Mouse (Mus musculus) CH12.LX (cell line): Measurements from ENCODE around the gene Mpst. TPM values are rescaled to one million over a fixed set of nuclear protein-coding genes. Genes with fewer than 3 reads are reported as not detected.

Experiments
- DNase-seq: peaks from one replicate; pipeline ENCODE4 v3.0.0-alpha.2; 2013; ENCODE audit errors: extremely low read depth
- H3K27ac ChIP-seq: 2 replicates; pipeline ENCODE4 v1.5.1; 2012; ENCODE audit warnings: low read depth, mild to moderate bottlenecking, control low read depth, moderate library complexity; ENCODE audit not compliant: insufficient read depth
- H3K27me3 ChIP-seq: replicated peaks from 2 replicates; pipeline ENCODE3; 2012; ENCODE audit warnings: inconsistent platforms
- H3K36me3 ChIP-seq, 2 experiments: replicated peaks in 1 of 2; 2 replicates each; pipeline versions ENCODE3 to v1.6.1; 2012; ENCODE audit warnings: inconsistent platforms in 1 of 2, low read length in 1 of 2, mild to moderate bottlenecking in 1 of 2, mixed read lengths in 1 of 2, moderate library complexity in 1 of 2; ENCODE audit not compliant: control insufficient read depth in 1 of 2, insufficient read depth in 1 of 2
- H3K4me1 ChIP-seq, 2 experiments: 2 replicates each; pipeline ENCODE4 v1.6.1; 2012; ENCODE audit warnings: inconsistent platforms in 1 of 2, moderate library complexity in 1 of 2; ENCODE audit not compliant: insufficient read depth in 2 of 2, control insufficient read depth in 1 of 2
- H3K4me2 ChIP-seq: 2 replicates; pipeline ENCODE4 v1.6.1; 2012; ENCODE audit warnings: low read depth, mild to moderate bottlenecking, control low read depth; ENCODE audit not compliant: poor library complexity, insufficient read depth, severe bottlenecking
- H3K4me3 ChIP-seq, 3 experiments: fragments of 150-350 bp in 1 of 3; sonication (generic) in 1 of 3; replicated peaks in 1 of 3; 2 replicates each; pipeline versions ENCODE3 to v1.5.1; 2011 to 2012; ENCODE audit warnings: low read depth in 2 of 3, low read length in 2 of 3, mild to moderate bottlenecking in 2 of 3, moderate library complexity in 2 of 3, control low read depth in 1 of 3, improper control_type of control experiment in 1 of 3, inconsistent platforms in 1 of 3, mixed read lengths in 1 of 3; ENCODE audit not compliant: poor library complexity in 1 of 3
- H3K79me2 ChIP-seq: replicated peaks from 2 replicates; pipeline ENCODE4 v1.6.1; 2012; ENCODE audit warnings: mild to moderate bottlenecking, moderate library complexity; ENCODE audit not compliant: control insufficient read depth, poor library complexity, insufficient read depth, severe bottlenecking; ENCODE audit errors: extremely low read depth
- H3K9ac ChIP-seq: 2 replicates; pipeline ENCODE4 v1.6.1; 2012; ENCODE audit warnings: low read depth, mild to moderate bottlenecking, control low read depth, moderate library complexity; ENCODE audit not compliant: insufficient read depth
- H3K9me3 ChIP-seq: replicated peaks from 2 replicates; pipeline ENCODE3; 2012; ENCODE audit warnings: low read length, inconsistent platforms, mixed read lengths
- BHLHE40 ChIP-seq: IDR thresholded peaks from 2 replicates; pipeline ENCODE4 v1.6.1; 2011; ENCODE audit warnings: mild to moderate bottlenecking, low read depth, low read length, improper control_type of control experiment
- CTCF ChIP-seq, 2 experiments: IDR thresholded peaks in 1 of 2; conservative IDR thresholded peaks in 1 of 2; 2 replicates each; pipeline ENCODE4 v1.5.1; 2011 to 2012; ENCODE audit warnings: low read depth in 2 of 2, low read length in 2 of 2, improper control_type of control experiment in 1 of 2, inconsistent platforms in 1 of 2, mild to moderate bottlenecking in 1 of 2, moderate library complexity in 1 of 2
- ETS1 ChIP-seq: conservative IDR thresholded peaks from 2 replicates; pipeline ENCODE4 v1.6.1; 2012; ENCODE audit warnings: low read depth, mild to moderate bottlenecking, inconsistent platforms, low read length, improper control_type of control experiment, moderate library complexity
- GABPA ChIP-seq: IDR thresholded peaks from 2 replicates; pipeline ENCODE4 v1.6.1; 2012; ENCODE audit warnings: low read depth, low read length, improper control_type of control experiment, inconsistent platforms; ENCODE audit not compliant: insufficient replicate concordance
- HCFC1 ChIP-seq: IDR thresholded peaks from 2 replicates; pipeline ENCODE4 v1.6.1; 2012; ENCODE audit warnings: low read depth, mild to moderate bottlenecking, inconsistent platforms, low read length, improper control_type of control experiment
- IRF4 ChIP-seq: IDR thresholded peaks from 2 replicates; pipeline ENCODE4 v1.6.1; 2014; ENCODE audit warnings: low read depth, mild to moderate bottlenecking, inconsistent platforms, low read length, improper control_type of control experiment
- JUN ChIP-seq: IDR thresholded peaks from 2 replicates; pipeline ENCODE4 v1.6.1; 2011; ENCODE audit warnings: low read depth, mild to moderate bottlenecking, low read length, improper control_type of control experiment, moderate library complexity; ENCODE audit not compliant: insufficient read depth
- JUND ChIP-seq: conservative IDR thresholded peaks from 2 replicates; pipeline ENCODE4 v1.6.1; 2011; ENCODE audit warnings: low read depth, low read length, improper control_type of control experiment
- KAT2A ChIP-seq: IDR thresholded peaks from 2 replicates; pipeline ENCODE4 v1.6.1; 2012; ENCODE audit warnings: low read length, improper control_type of control experiment, inconsistent platforms; ENCODE audit not compliant: insufficient replicate concordance
- MXI1 ChIP-seq: IDR thresholded peaks from 2 replicates; pipeline ENCODE4 v1.6.1; 2011; ENCODE audit warnings: mild to moderate bottlenecking, low read depth, low read length, improper control_type of control experiment
- POLR2AphosphoS2 ChIP-seq: IDR thresholded peaks from 2 replicates; pipeline ENCODE4 v1.6.1; 2011; ENCODE audit warnings: low read depth, low read length, improper control_type of control experiment
- RAD21 ChIP-seq: IDR thresholded peaks from 2 replicates; pipeline ENCODE4 v1.6.1; 2011; ENCODE audit warnings: low read depth, mild to moderate bottlenecking, low read length, improper control_type of control experiment, moderate library complexity
- RCOR1 ChIP-seq: conservative IDR thresholded peaks from 2 replicates; pipeline ENCODE4 v1.6.1; 2012; ENCODE audit warnings: low read depth, mild to moderate bottlenecking, inconsistent platforms, low read length, improper control_type of control experiment
- SIN3A ChIP-seq: IDR thresholded peaks from 2 replicates; pipeline ENCODE4 v1.6.1; 2012; ENCODE audit warnings: low read length, improper control_type of control experiment, inconsistent platforms
- SMC3 ChIP-seq: IDR thresholded peaks from 2 replicates; pipeline ENCODE4 v1.6.1; 2011; ENCODE audit warnings: low read depth, low read length, improper control_type of control experiment
- TBP ChIP-seq: conservative IDR thresholded peaks from 2 replicates; pipeline ENCODE4 v1.6.1; 2011; ENCODE audit warnings: low read depth, low read length, improper control_type of control experiment
- USF1 ChIP-seq: IDR thresholded peaks from 2 replicates; pipeline ENCODE4 v1.6.1; 2014; ENCODE audit warnings: low read depth, mild to moderate bottlenecking, inconsistent platforms, low read length, improper control_type of control experiment
- USF2 ChIP-seq: conservative IDR thresholded peaks from 2 replicates; pipeline ENCODE4 v1.6.1; 2011; ENCODE audit warnings: low read depth, low read length, improper control_type of control experiment
- ZC3H11A ChIP-seq: IDR thresholded peaks from 2 replicates; pipeline ENCODE4 v1.6.1; 2012; ENCODE audit warnings: low read depth, mild to moderate bottlenecking, inconsistent platforms, low read length, improper control_type of control experiment
- ZKSCAN1 ChIP-seq: IDR thresholded peaks from 2 replicates; pipeline ENCODE4 v1.6.1; 2012; ENCODE audit warnings: low read depth, inconsistent platforms, low read length, improper control_type of control experiment, borderline replicate concordance
- dilution Hi-C: fragments of 300-500 bp; cut with MboI; formaldehyde crosslinking; loops from 2 replicates; pipeline ENCODE4 v1.14.3; 2020; ENCODE audit warnings: low sequenced_read_pairs; ENCODE audit not compliant: extremely low pct_unique_long_range_greater_than_20kb, extremely low pct_ligation_motif_present
- in situ Hi-C: fragments of 300-500 bp; cut with MboI; formaldehyde crosslinking; loops from 3 replicates; pipeline ENCODE4 v1.14.3; 2019; ENCODE audit warnings: low sequenced_read_pairs, low pct_ligation_motif_present, low pct_unique_long_range_greater_than_20kb, mixed read lengths
- polyA plus RNA-seq: library from polyadenylated mRNA; unstranded; fragments of >175 nt; gene quantifications from 2 replicates; pipeline ENCODE4 v1.2.1, GENCODE M21; 2012; ENCODE audit warnings: low read depth; ENCODE audit not compliant: insufficient read length
- total RNA-seq, 2 experiments: library from RNA; depleted of rRNA; stranded (reverse); fragments of 300-350 nt in 1 of 2; fragments of >200 nt in 1 of 2; gene quantifications; 2 replicates each; pipeline ENCODE4 v1.2.3; 2012 to 2014

Gene Mpst
- total and polyA plus RNA-seq, 3 experiments, result 24.4 to 46.3 (median 27.0) TPM

GRCm38 (mm10) chr15:78429871-78430622 lies 23.8 kb downstream of the Mpst start:
- dilution Hi-C loops, result no loop called here
- Histone ChIP-seq H3K4me3 (no peak overlapping the region), H3K79me2 (no peaks in the 10 kb centered on the region), H3K36me3 (no peaks in the 10 kb centered on the region), H3K27me3 (peaks cover 17% of the 10 kb centered on the region), H3K9me3 (peaks cover 8% of the 10 kb centered on the region), H3K4me2 (no peak overlapping the region), H3K4me1 (peaks cover 8 to 36% of the 10 kb centered on the region in 2 experiments), H3K27ac (no peak overlapping the region), H3K9ac (no peak overlapping the region)
- no peak for DNase-seq
- in situ Hi-C loops, result loop anchor here (10.0 to 25.0 kb wide), 2 partner anchors 65 to 307 kb away; no protein-coding TSS in a partner anchor
- TF ChIP-seq HCFC1 (no peak), IRF4 (no peak), MXI1 (no peak), JUN (no peak), JUND (no peak), SIN3A (no peak), RAD21 (no peak), RCOR1 (no peak), BHLHE40 (no peak), KAT2A (no peak), CTCF (conservative IDR thresholded peaks at IDR 0.05 in 1 of 2, IDR thresholded peaks at IDR 0.05 in 1 of 2; ENCODE audit: low read depth in 2 of 2, low read length in 2 of 2) (no peak), ZKSCAN1 (no peak), SMC3 (no peak), TBP (no peak), USF2 (no peak), GABPA (no peak), ETS1 (no peak), POLR2AphosphoS2 (no peak), USF1 (no peak)

DNA sequence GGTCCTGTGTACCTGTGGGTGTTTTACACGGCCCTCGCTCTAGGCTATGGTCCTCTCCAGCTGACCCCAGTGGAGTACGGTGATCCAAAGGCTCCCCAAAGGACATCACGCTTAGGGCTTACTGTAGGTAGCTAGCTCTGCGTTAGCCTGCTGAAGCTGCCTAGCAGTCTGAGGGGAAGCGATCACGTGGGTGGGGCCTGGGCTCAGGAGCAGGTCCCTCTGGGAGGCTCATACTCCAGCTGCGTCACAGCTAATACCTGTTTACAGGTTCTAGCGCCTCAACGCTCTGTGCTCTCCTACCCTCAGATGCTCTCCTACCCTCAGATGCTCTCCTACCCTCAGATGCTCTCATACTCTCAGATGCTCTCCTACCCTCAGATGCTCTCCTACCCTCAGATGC lies 24.7 kb downstream of the Mpst start:
- no peaks in the 10 kb centered on the region for H3K36me3 ChIP-seq
- TF ChIP-seq ZC3H11A (no peak), USF1 (peak; percentile 4; the same call in 1 of the 2 replicates)
- peaks cover 12 to 38% of the 10 kb centered on the region in 2 experiments for H3K4me1 ChIP-seq

More for the DNA sequence above, 24.7 kb downstream of the Mpst start:
- H3K4me2 ChIP-seq, result no peak overlapping the region
- peaks cover 8% of the 10 kb centered on the region for H3K9me3 ChIP-seq
- no peak for DNase-seq
- no peak overlapping the region for H3K4me3 ChIP-seq
- H3K79me2 ChIP-seq, result no peaks in the 10 kb centered on the region
- H3K27ac ChIP-seq, result no peak overlapping the region
- dilution Hi-C loops, result no loop called here
- peaks cover 21% of the 10 kb centered on the region for H3K27me3 ChIP-seq
- in situ Hi-C loops, result loop anchor here (25.0 kb wide), 1 partner anchor 306 kb away; no protein-coding TSS in a partner anchor
- H3K9ac ChIP-seq, result no peak overlapping the region
